Mouse (Mus musculus): Measurements from ENCODE around the gene Ift80. TPM values are rescaled to one million over a fixed set of nuclear protein-coding genes. Genes with fewer than 3 reads are reported as not detected.
"Not testable (repeated sequence)": the region's sequence is repeated elsewhere in the genome, so short reads cannot be mapped to it uniquely, and the experiment has no call there.

Ift80 gene
- polyA plus RNA-seq, 1 experiment from 2014 or later, result 16.9 TPM

GRCm38 (mm10) chr3:68957413-68957812, 47.0 kb downstream of the Ift80 start:
- WGBS, result 90% methylated on average over 3 of the region's 3 CpGs
- no peaks in the 10 kb centered on the region for H3K9me3 ChIP-seq (ENCODE audit: control insufficient read depth, low read depth, low read length)
- H3K4me2 ChIP-seq (replicated peaks; ENCODE audit: low read depth, low read length), result no peak overlapping the region
- H3K27ac ChIP-seq (ENCODE audit: low read length), result no peak overlapping the region
- H3K9ac ChIP-seq (replicated peaks; ENCODE audit: low read depth, low read length), result no peak overlapping the region
- H3K27me3 ChIP-seq (ENCODE audit: control insufficient read depth, insufficient read depth, low read length), result no peaks in the 10 kb centered on the region
- H3K4me1 ChIP-seq (ENCODE audit: control insufficient read depth, insufficient read depth, low read length), result peaks cover 4% of the 10 kb centered on the region; the same call in 1 of the 2 replicates
- no peaks in the 10 kb centered on the region; the same call in 1 of the 2 replicates for H3K36me3 ChIP-seq (ENCODE audit: control insufficient read depth, insufficient read depth, low read length)
- no peak for ATAC-seq (ENCODE audit: insufficient number of reproducible peaks, insufficient read depth, low FRiP score, low read depth)
- no peak overlapping the region for H3K4me3 ChIP-seq (ENCODE audit: low read depth, low read length)

DNA sequence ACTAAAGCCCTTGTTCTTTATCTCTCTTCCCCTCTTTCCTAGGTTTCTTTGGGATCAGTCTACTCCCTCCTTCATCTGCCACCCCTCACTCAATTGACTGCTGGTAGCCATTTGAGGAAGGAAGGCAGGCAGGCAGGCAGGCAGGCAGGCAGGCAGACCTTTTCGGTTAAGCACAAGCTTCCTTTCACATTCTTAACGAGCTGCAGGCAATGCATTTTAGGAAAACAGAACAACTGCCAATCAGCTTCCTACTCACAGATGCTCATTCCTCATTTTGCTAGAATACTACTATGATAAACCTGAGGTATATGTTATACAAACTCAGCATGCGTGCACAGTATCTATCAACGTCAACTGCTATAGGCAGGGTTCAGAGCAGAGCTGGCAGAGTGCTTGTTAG, 47.9 kb downstream of the Ift80 start:
- Histone ChIP-seq H3K36me3 (ENCODE audit: control insufficient read depth, insufficient read depth, low read length) (no peaks in the 10 kb centered on the region), H3K4me1 (ENCODE audit: control insufficient read depth, insufficient read depth, low read length) (peaks cover 4% of the 10 kb centered on the region; the same call in 1 of the 2 replicates), H3K9me3 (ENCODE audit: control insufficient read depth, low read depth, low read length) (no peaks in the 10 kb centered on the region), H3K27me3 (ENCODE audit: control insufficient read depth, insufficient read depth, low read length) (no peaks in the 10 kb centered on the region), H3K4me2 (replicated peaks; ENCODE audit: low read depth, low read length) (no peak overlapping the region), H3K9ac (replicated peaks; ENCODE audit: low read depth, low read length) (no peak overlapping the region), H3K4me3 (ENCODE audit: low read depth, low read length) (no peak overlapping the region), H3K27ac (ENCODE audit: low read length) (no peak overlapping the region)
- WGBS, result 52% methylated on average over 4 of the region's 4 CpGs
- no peak for ATAC-seq (ENCODE audit: insufficient number of reproducible peaks, insufficient read depth, low FRiP score, low read depth)

- Histone ChIP-seq H3K27me3 (ENCODE audit: control insufficient read depth, insufficient read depth, low read length) (no peaks in the 10 kb centered on the region), H3K27ac (ENCODE audit: low read length) (no peak overlapping the region), H3K4me3 (ENCODE audit: low read depth, low read length) (no peak overlapping the region), H3K9ac (replicated peaks; ENCODE audit: low read depth, low read length) (no peak overlapping the region), H3K36me3 (ENCODE audit: control insufficient read depth, insufficient read depth, low read length) (no peaks in the 10 kb centered on the region), H3K9me3 (ENCODE audit: control insufficient read depth, low read depth, low read length) (no peaks in the 10 kb centered on the region), H3K4me1 (ENCODE audit: control insufficient read depth, insufficient read depth, low read length) (peaks cover 4% of the 10 kb centered on the region; the same call in 1 of the 2 replicates), H3K4me2 (replicated peaks; ENCODE audit: low read depth, low read length) (no peak overlapping the region)
- no peak for ATAC-seq (ENCODE audit: insufficient number of reproducible peaks, insufficient read depth, low FRiP score, low read depth)
- 60% methylated on average over 6 of the region's 6 CpGs for WGBS
Observed at GRCm38 (mm10) chr3:68954487-68954886, 49.9 kb downstream of the Ift80 start.

DNA sequence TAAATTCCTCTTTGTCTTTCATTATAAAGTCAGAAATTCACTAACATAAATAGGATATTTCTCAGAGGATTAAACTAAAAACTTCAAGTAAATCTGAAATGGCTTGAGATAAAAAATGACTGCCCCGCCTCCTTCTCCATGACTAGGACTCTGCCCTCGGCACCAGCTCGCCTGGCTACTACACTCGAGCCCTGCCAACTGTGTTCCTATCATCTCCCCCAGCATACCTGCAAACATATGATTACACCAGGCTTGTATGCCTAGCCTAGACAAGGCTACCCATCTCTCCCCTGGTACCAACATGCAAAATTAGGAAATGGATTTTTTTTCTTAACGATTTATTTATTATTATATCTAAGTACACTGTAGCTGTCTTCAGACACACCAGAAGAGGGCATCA, 51.7 kb downstream of the Ift80 start:
- Histone ChIP-seq H3K36me3 (ENCODE audit: control insufficient read depth, insufficient read depth, low read length) (no peaks in the 10 kb centered on the region), H3K4me3 (ENCODE audit: low read depth, low read length) (no peak overlapping the region), H3K27me3 (ENCODE audit: control insufficient read depth, insufficient read depth, low read length) (no peaks in the 10 kb centered on the region), H3K27ac (ENCODE audit: low read length) (no peak overlapping the region), H3K4me1 (ENCODE audit: control insufficient read depth, insufficient read depth, low read length) (peaks cover 4% of the 10 kb centered on the region; the same call in 1 of the 2 replicates), H3K4me2 (replicated peaks; ENCODE audit: low read depth, low read length) (no peak overlapping the region), H3K9me3 (ENCODE audit: control insufficient read depth, low read depth, low read length) (no peaks in the 10 kb centered on the region), H3K9ac (replicated peaks; ENCODE audit: low read depth, low read length) (no peak overlapping the region)
- ATAC-seq (ENCODE audit: insufficient number of reproducible peaks, insufficient read depth, low FRiP score, low read depth), result no peak
- 88% methylated on average over 5 of the region's 5 CpGs for WGBS

DNA sequence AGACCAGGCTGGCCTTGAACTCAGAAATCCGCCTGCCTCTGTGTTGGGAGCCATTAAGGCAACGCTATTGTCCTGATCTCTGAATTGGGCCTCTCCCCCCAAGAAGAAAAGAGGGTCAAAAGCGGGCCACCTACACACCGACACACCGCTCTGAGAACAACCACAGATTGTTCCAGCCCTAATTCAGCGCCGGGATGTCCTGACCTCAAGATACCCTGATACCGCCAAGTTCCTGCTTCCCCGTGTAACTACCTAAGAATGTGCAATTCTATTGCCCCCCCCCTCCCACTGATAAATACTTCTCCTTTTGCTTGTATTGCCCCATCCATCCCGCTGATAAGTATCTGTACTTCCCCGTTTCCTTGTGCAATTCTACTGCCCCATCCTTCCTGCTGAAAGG, 52.4 kb downstream of the Ift80 start:
- H3K4me1 ChIP-seq (ENCODE audit: control insufficient read depth, insufficient read depth, low read length); H3K9me3 ChIP-seq (ENCODE audit: control insufficient read depth, low read depth, low read length); H3K27me3 ChIP-seq (ENCODE audit: control insufficient read depth, insufficient read depth, low read length); ATAC-seq (ENCODE audit: insufficient number of reproducible peaks, insufficient read depth, low FRiP score, low read depth); H3K36me3 ChIP-seq (ENCODE audit: control insufficient read depth, insufficient read depth, low read length); H3K4me3 ChIP-seq (ENCODE audit: low read depth, low read length); H3K9ac ChIP-seq (replicated peaks; ENCODE audit: low read depth, low read length); H3K4me2 ChIP-seq (replicated peaks; ENCODE audit: low read depth, low read length); H3K27ac ChIP-seq (ENCODE audit: low read length): not testable (repeated sequence)
- 89% methylated on average over 11 of the region's 11 CpGs for WGBS

- ATAC-seq (ENCODE audit: insufficient number of reproducible peaks, insufficient read depth, low FRiP score, low read depth), result no peak
Observed at GRCm38 (mm10) chr3:68949381-68949780, 55.0 kb downstream of the Ift80 start.

DNA sequence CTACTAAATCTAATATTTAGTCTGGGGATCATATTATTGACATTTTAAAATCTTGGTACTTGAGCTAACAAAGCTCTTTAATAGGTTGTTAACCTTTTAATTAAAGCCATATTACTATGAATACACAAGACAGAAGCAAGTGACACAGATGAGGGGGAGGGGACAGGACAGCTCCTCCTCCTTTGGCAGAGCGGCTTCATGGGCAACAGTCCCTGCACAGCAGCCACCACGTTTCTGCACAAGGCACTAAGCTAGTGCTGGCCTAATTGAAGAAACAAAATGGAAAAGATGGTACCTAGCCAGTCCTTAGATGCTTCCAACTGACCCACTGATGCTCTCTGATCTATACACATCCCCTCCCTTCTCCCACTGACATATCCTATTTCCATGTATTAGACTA, 55.5 kb downstream of the Ift80 start:
- H3K4me2 ChIP-seq (replicated peaks; ENCODE audit: low read depth, low read length), result no peak overlapping the region
- no peak overlapping the region for H3K9ac ChIP-seq (replicated peaks; ENCODE audit: low read depth, low read length)
- no peaks in the 10 kb centered on the region for H3K27me3 ChIP-seq (ENCODE audit: control insufficient read depth, insufficient read depth, low read length)
- H3K27ac ChIP-seq (ENCODE audit: low read length), result no peak overlapping the region
- 81% methylated on average over 2 of the region's 2 CpGs for WGBS
- H3K4me1 ChIP-seq (ENCODE audit: control insufficient read depth, insufficient read depth, low read length), result no peaks in the 10 kb centered on the region
- no peaks in the 10 kb centered on the region for H3K36me3 ChIP-seq (ENCODE audit: control insufficient read depth, insufficient read depth, low read length)
- no peak overlapping the region for H3K4me3 ChIP-seq (ENCODE audit: low read depth, low read length)
- H3K9me3 ChIP-seq (ENCODE audit: control insufficient read depth, low read depth, low read length), result no peaks in the 10 kb centered on the region
- ATAC-seq (ENCODE audit: insufficient number of reproducible peaks, insufficient read depth, low FRiP score, low read depth), result no peak

More at GRCm38 (mm10) chr3:68949381-68949780, 55.0 kb downstream of the Ift80 start:
- Histone ChIP-seq H3K4me2 (replicated peaks; ENCODE audit: low read depth, low read length) (no peak overlapping the region), H3K4me3 (ENCODE audit: low read depth, low read length) (no peak overlapping the region), H3K36me3 (ENCODE audit: control insufficient read depth, insufficient read depth, low read length) (no peaks in the 10 kb centered on the region), H3K9me3 (ENCODE audit: control insufficient read depth, low read depth, low read length) (no peaks in the 10 kb centered on the region), H3K27me3 (ENCODE audit: control insufficient read depth, insufficient read depth, low read length) (no peaks in the 10 kb centered on the region), H3K9ac (replicated peaks; ENCODE audit: low read depth, low read length) (no peak overlapping the region), H3K27ac (ENCODE audit: low read length) (no peak overlapping the region), H3K4me1 (ENCODE audit: control insufficient read depth, insufficient read depth, low read length) (no peaks in the 10 kb centered on the region)
- 90% methylated on average over 8 of the region's 8 CpGs for WGBS

DNA sequence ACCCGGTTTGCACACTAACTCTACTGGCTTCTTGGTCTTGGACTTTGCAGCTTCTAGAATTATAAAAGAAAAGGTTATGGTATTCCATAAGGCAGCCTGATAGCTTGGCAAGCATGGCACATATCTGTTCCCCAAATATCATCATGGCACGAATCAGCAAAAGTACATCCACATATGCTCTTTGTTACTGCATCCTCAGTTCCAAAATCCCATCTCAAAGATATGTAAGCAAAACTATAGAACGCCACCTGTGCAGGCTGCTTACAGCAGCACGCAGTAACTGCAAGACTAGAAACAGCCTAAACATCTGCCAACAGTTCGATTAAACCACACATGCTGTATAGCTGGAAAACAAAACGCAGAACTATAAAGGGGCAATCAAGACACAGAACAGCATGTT, 62.5 kb downstream of the Ift80 start:
- no peak for ATAC-seq (ENCODE audit: insufficient number of reproducible peaks, insufficient read depth, low FRiP score, low read depth)
- 95% methylated on average over 6 of the region's 6 CpGs for WGBS
- H3K27ac ChIP-seq (ENCODE audit: low read length), result no peak overlapping the region
- no peaks in the 10 kb centered on the region for H3K9me3 ChIP-seq (ENCODE audit: control insufficient read depth, low read depth, low read length)
- H3K9ac ChIP-seq (replicated peaks; ENCODE audit: low read depth, low read length), result no peak overlapping the region
- no peak overlapping the region for H3K4me2 ChIP-seq (replicated peaks; ENCODE audit: low read depth, low read length)
- H3K4me3 ChIP-seq (ENCODE audit: low read depth, low read length), result no peak overlapping the region
- H3K27me3 ChIP-seq (ENCODE audit: control insufficient read depth, insufficient read depth, low read length), result no peaks in the 10 kb centered on the region
- no peaks in the 10 kb centered on the region for H3K36me3 ChIP-seq (ENCODE audit: control insufficient read depth, insufficient read depth, low read length)
- H3K4me1 ChIP-seq (ENCODE audit: control insufficient read depth, insufficient read depth, low read length), result no peaks in the 10 kb centered on the region

DNA sequence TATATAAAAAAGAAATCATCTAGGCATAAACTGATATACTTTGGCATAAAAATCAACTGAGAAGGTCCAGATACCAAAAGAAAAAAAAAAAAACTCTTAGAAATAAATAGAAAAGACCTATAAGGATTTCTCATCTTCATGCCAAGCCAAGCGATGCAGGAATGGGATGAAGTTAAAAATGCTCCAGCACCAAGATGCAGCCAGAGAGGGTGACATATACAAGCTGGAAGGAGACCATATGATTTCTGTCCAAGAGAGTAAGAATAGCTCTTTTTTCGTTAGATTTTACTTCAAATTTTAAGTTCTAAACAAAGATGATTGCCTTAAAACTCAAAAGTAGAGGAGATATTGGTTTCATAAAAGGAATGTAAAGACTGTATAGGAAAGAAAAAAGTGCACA, 64.1 kb downstream of the Ift80 start:
- 0 out of 2 replicates have a peak, but pooled peaks cover 3% of the 10 kb centered on the region for H3K9me3 ChIP-seq (ENCODE audit: control insufficient read depth, low read depth, low read length)
- no peak overlapping the region for H3K4me3 ChIP-seq (ENCODE audit: low read depth, low read length)
- ATAC-seq (ENCODE audit: insufficient number of reproducible peaks, insufficient read depth, low FRiP score, low read depth), result no peak
- no peaks in the 10 kb centered on the region for H3K36me3 ChIP-seq (ENCODE audit: control insufficient read depth, insufficient read depth, low read length)
- no peaks in the 10 kb centered on the region for H3K4me1 ChIP-seq (ENCODE audit: control insufficient read depth, insufficient read depth, low read length)
- no peak overlapping the region for H3K27ac ChIP-seq (ENCODE audit: low read length)
- H3K9ac ChIP-seq (replicated peaks; ENCODE audit: low read depth, low read length), result no peak overlapping the region
- H3K27me3 ChIP-seq (ENCODE audit: control insufficient read depth, insufficient read depth, low read length), result no peaks in the 10 kb centered on the region
- WGBS, result 88% methylated on average over 2 of the region's 2 CpGs
- H3K4me2 ChIP-seq (replicated peaks; ENCODE audit: low read depth, low read length), result no peak overlapping the region
